Mouse (Mus musculus): ENCODE measurements around the gene Acp7. TPM values are rescaled to one million over a fixed set of nuclear protein-coding genes. Genes with fewer than 3 reads are reported as not detected.

Acp7 gene
- polyA plus RNA-seq, 1 experiment, result 16.5 TPM

DNA sequence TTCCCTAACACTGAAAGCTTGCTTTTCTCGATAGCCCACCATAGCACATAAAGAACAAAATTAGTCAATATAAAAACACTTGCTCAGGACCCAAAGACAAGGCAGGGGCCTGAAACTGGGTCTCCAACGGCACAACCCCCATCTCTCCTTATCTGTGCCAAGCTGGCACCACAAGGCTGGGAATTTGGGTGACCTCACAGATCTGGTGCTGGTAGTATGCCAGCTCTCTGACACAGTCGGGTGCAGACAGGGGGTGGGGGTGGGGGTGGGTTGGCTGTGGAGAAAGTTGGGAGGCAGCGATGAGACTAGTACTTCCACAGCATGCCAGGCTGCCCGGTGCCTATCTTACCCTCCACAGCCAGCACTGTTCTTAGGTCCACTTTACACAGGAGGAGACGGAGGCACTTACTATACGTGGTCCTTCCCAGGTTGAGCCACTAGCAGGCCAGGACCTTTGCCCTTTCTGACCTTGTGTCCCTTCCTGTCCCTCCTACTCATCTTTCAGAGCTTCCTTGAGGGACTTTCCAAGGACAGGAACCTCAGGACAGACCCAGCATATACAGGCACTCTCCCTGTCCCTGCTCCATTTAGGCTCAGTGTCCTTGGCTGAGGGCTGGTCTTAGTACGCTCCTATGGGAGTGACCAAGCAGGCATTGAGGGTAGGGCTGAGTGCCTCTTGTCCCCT lies 35.2 kb downstream of the Acp7 start:
- TF ChIP-seq POLR2A (IDR thresholded peaks at IDR 0.05; ENCODE audit: borderline replicate concordance, extremely low read depth, low read depth, low read length) (no peak), CTCF (IDR thresholded peaks at IDR 0.05; ENCODE audit: insufficient read depth, low read length) (no peak)
- H3K4me1 ChIP-seq (ENCODE audit: control insufficient read depth, insufficient read depth, low read length), result peaks cover 45% of the 10 kb centered on the region
- WGBS, result 36% methylated on average over 8 of the region's 8 CpGs
- no peak for DNase-seq
- H3K4me3 ChIP-seq (replicated peaks; ENCODE audit: extremely low read depth, low read depth, low read length), result no peak overlapping the region

DNA sequence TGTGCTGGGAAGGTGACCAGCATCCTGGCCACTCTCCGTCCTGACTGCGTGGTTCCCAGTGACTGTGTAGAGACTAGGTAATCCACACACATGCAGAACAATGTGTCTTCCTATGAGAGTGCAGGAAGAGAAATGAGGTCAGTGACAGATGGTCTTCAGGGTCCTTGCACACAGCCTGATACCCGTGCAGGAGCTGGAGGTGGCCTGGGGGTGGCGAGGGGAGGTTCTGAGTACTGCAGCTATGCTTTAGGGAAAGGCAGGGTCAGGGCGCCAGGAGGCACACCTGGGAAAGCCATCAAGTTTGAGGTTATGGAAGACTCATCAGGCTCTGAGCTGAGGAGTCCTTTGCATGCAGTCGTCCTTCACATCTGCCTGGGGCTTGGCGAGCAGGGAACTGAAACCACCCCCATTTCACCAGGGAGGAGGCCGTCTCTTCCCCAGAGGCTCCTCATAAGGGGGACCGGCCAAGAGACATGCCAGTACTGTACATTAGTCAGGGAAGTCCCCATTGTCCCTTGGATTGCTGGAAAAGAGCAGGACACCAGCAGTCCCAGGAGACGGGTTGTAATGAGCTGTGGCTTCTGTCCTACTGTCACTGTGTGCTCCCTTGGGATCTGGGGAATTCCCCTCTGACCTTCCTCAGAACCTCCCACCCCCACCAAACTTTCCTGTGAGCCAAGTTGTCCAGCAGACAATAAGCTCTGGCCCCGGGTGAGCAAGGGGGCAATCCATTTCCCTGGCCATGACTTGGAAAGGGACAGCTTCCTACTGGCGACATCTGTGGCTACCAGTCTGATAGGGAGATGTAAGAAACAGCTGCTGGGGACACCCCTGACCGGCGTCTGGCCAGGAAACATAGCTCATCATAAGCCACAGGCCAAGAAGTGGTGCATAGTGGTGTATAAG lies 37.7 kb downstream of the Acp7 start:
- WGBS, result 30% methylated on average over 14 of the region's 14 CpGs
- H3K4me1 ChIP-seq (ENCODE audit: control insufficient read depth, insufficient read depth, low read length), result peaks cover 45% of the 10 kb centered on the region

DNA sequence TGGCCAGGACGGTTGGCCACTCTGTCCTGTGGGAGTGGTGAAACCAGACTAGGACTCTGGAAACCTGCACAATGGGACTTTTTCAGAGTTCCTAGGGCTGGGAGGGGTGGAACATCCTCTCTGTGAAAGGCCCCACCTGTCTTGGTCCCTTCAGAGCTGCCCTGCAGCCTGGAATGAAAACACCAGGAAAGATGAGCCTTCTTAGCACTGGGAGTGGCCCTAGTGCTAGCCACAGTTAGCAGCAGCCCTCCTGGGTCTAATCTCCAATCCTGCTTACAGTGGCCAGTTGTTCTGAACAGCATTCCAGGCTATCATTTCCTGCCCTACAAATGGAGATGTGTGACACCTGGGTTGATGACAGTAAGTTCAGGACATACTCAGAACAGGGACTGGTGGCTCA lies 39.3 kb downstream of the Acp7 start:
- 43% methylated on average over 1 of the region's 1 CpGs for WGBS
- peaks cover 58% of the 10 kb centered on the region for H3K4me1 ChIP-seq (ENCODE audit: control insufficient read depth, insufficient read depth, low read length)
- TF ChIP-seq POLR2A (IDR thresholded peaks at IDR 0.05; ENCODE audit: borderline replicate concordance, extremely low read depth, low read depth, low read length) (no peak), CTCF (IDR thresholded peaks at IDR 0.05; ENCODE audit: insufficient read depth, low read length) (no peak)

More for the DNA sequence above, 37.7 kb downstream of the Acp7 start:
- no peak for DNase-seq
- TF ChIP-seq CTCF (IDR thresholded peaks at IDR 0.05; ENCODE audit: insufficient read depth, low read length) (no peak), POLR2A (IDR thresholded peaks at IDR 0.05; ENCODE audit: borderline replicate concordance, extremely low read depth, low read depth, low read length) (no peak)
- no peak overlapping the region for H3K4me3 ChIP-seq (replicated peaks; ENCODE audit: extremely low read depth, low read depth, low read length)

DNA sequence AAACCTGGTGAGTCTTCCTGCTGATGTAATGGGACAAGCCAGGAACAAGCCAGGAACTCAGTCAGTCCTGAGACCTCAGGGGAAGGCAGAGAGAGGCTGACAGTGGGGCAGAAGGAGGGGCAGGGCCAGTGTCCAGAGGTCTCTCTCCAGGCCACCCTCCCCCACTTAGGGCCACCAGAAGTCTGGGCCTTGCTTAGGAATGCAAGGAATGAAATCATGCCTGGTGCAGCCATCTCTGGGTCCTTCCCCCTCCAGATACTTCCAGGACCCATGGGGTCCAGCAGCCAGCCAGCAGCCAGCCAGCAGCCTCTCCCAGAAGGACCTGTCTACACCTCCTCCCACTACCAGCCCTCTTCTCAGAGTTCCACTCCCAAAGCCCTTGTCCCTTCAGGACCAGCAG lies 43.5 kb downstream of the Acp7 start:
- peaks cover 48% of the 10 kb centered on the region for H3K4me1 ChIP-seq (ENCODE audit: control insufficient read depth, insufficient read depth, low read length)
- no peak overlapping the region for H3K4me3 ChIP-seq (replicated peaks; ENCODE audit: extremely low read depth, low read depth, low read length)
- TF ChIP-seq CTCF (IDR thresholded peaks at IDR 0.05; ENCODE audit: insufficient read depth, low read length), result no peak
- TF ChIP-seq POLR2A (IDR thresholded peaks at IDR 0.05; ENCODE audit: borderline replicate concordance, extremely low read depth, low read depth, low read length), result no peak
- DNase-seq, result peak; percentile 28

More for the DNA sequence above, 39.3 kb downstream of the Acp7 start:
- no peak for DNase-seq
- H3K4me3 ChIP-seq (replicated peaks; ENCODE audit: extremely low read depth, low read depth, low read length), result no peak overlapping the region

DNA sequence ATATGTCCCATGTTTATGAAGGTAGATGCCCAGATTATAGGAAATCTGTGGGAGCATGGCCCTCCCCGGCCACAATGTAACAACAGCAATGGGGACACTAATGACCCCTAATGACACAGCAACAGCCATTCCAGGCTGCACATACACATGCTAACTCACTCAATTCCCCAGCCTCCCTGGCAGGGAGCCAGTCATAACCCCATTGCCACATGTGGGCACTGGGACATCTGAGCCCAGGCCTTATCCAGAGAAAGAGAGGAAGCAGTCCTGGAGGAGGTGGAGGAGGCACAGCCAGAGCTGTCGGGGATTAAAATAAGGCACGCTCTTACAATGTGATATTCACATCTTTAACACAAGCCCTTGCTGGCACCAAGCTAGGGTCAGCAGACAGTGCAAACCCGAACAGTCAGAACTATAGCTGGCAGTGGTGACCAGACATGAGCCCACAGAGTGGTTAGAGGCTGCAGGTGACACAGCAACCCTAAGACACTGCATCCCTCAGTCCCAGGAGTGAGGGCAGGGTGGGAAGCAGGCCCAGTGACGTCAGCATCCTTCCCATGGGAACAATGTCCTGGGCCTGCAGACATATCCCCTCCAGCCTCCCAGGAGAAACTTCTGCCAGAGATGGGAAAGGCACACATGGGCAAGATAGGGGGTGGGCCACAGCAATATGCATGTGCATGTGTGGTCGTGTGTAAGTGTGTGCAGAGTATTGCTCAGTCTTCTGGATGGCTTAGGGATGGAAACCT lies 44.3 kb downstream of the Acp7 start:
- TF ChIP-seq POLR2A (IDR thresholded peaks at IDR 0.05; ENCODE audit: borderline replicate concordance, extremely low read depth, low read depth, low read length), result no peak
- no peak for TF ChIP-seq CTCF (IDR thresholded peaks at IDR 0.05; ENCODE audit: insufficient read depth, low read length)
- peaks cover 45% of the 10 kb centered on the region for H3K4me1 ChIP-seq (ENCODE audit: control insufficient read depth, insufficient read depth, low read length)
- DNase-seq, result no peak
- WGBS, result 36% methylated on average over 6 of the region's 6 CpGs
- H3K4me3 ChIP-seq (replicated peaks; ENCODE audit: extremely low read depth, low read depth, low read length), result no peak overlapping the region

DNA sequence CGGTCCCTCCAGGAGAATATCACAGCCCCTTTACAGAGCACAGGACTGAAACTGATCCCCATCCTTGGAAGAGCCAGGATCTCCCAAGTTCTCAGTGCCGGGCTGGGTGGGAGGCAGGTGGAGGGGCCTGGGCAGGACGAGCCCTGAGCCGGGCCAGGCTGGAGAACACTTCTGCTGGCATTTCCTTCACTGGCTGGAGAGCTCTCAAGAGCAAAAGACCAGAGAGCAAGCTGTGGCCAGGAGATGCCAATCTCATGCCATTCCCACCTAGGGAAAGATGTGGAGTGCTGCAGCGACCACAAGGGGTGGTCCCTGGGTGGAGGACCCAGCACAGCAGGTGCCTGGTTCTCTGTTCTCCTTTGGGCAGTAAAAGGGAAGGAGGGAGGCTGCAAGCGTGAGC lies 46.1 kb downstream of the Acp7 start:
- no peak overlapping the region for H3K4me3 ChIP-seq (replicated peaks; ENCODE audit: extremely low read depth, low read depth, low read length)
- no peak for TF ChIP-seq POLR2A (IDR thresholded peaks at IDR 0.05; ENCODE audit: borderline replicate concordance, extremely low read depth, low read depth, low read length)
- no peak for TF ChIP-seq CTCF (IDR thresholded peaks at IDR 0.05; ENCODE audit: insufficient read depth, low read length)
- WGBS, result 37% methylated on average over 6 of the region's 6 CpGs
- H3K4me1 ChIP-seq (ENCODE audit: control insufficient read depth, insufficient read depth, low read length), result peaks cover 43% of the 10 kb centered on the region
- DNase-seq, result peak; percentile 50

DNA sequence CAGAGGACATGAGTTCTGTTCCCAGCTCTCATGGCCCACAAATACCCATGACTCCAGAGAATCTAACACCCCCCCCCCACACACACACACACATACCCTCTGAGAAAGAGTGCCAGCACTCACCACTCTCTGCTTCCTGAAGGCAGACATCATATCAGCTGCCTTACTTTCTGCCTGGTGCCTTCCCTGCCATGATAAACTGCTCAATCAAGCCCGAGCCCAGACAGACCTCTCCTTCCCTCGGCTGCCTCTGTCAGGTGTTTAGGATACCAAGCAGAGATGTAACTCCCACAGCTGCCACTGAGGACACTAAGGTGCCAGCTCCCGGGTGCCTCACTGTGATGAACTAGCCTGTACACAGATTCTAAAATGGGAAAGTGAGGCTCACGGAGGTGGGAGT lies 46.7 kb downstream of the Acp7 start:
- 48% methylated on average over 4 of the region's 4 CpGs for WGBS
- H3K4me1 ChIP-seq (ENCODE audit: control insufficient read depth, insufficient read depth, low read length), result peaks cover 48% of the 10 kb centered on the region
- TF ChIP-seq POLR2A (IDR thresholded peaks at IDR 0.05; ENCODE audit: borderline replicate concordance, extremely low read depth, low read depth, low read length) (no peak), CTCF (IDR thresholded peaks at IDR 0.05; ENCODE audit: insufficient read depth, low read length) (no peak)

DNA sequence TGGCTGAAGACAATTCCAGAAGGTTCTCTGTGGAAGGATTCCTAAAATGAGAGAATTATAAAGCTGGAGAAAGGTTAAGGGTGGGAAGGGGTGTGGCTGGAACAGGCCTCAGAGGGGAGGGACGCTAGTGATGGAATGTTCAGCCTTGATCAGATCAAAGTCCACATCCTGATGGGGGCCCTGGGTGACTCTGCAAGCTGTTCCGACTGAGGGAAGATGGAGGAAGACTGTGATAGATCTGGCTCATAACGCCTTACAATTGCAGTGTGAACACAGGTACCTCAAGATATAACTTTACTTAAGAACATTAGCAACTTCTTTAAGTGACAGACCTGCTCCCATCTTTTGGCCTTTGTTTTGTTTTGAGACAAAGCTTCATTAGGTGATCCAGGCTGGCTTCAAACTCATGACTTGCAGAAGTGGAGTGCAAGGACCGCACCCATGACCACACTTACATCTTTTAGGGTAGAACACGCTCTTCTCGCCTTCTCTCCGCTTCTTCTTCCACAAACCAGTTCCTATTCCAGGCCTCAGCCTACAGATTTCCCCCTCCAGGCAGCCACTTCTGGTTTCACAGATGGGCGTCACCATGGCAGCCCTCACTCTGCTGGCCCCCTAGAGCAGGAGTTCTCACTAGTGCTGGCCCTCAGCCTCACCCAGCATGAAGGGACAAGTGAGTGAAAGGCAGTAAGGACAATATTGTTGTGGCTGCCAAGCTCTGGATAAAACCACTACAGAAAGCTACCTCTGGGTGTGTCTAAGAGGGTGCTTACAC lies 47.4 kb downstream of the Acp7 start:
- TF ChIP-seq POLR2A (IDR thresholded peaks at IDR 0.05; ENCODE audit: borderline replicate concordance, extremely low read depth, low read depth, low read length), result no peak
- TF ChIP-seq CTCF (IDR thresholded peaks at IDR 0.05; ENCODE audit: insufficient read depth, low read length), result no peak
- 60% methylated on average over 8 of the region's 8 CpGs for WGBS
- H3K4me1 ChIP-seq (ENCODE audit: control insufficient read depth, insufficient read depth, low read length), result peaks cover 54% of the 10 kb centered on the region
- DNase-seq, result peak; percentile 44
- H3K4me3 ChIP-seq (replicated peaks; ENCODE audit: extremely low read depth, low read depth, low read length), result no peak overlapping the region

More for the DNA sequence above, 46.7 kb downstream of the Acp7 start:
- no peak for DNase-seq
- no peak overlapping the region for H3K4me3 ChIP-seq (replicated peaks; ENCODE audit: extremely low read depth, low read depth, low read length)

Data from lung, adult 2 months (tissue).